Mouse (Mus musculus) liver, embryonic 14.5 days (tissue): ENCODE results near the gene Tbx2. TPM values are rescaled to one million over a fixed set of nuclear protein-coding genes. Genes with fewer than 3 reads are reported as not detected.

Experiments used
- ATAC-seq: fragments of 200-750 bp; cut with Nextera tagmentation; 2 replicates; pipeline ENCODE4 v1.8.0; 2017; ENCODE audit warnings: moderate number of reproducible peaks, mild to moderate bottlenecking, moderate library complexity; ENCODE audit not compliant: insufficient read depth
- DNase-seq, 3 experiments: peaks; one replicate each; pipeline ENCODE4 v3.0.0-alpha.2; 2012 to 2013; ENCODE audit warnings: low read depth in 3 of 3, low spot score in 3 of 3
- H3K27ac ChIP-seq: fragments of 300-500 bp; sonication (generic); 2 replicates; pipeline ENCODE4 v1.5.1; 2014; ENCODE audit warnings: moderate library complexity, mild to moderate bottlenecking, control low read depth, inconsistent platforms
- H3K27me3 ChIP-seq: fragments of 300-500 bp; sonication (generic); 2 replicates; pipeline ENCODE4 v1.6.1; 2014; ENCODE audit warnings: mild to moderate bottlenecking, low read length, moderate library complexity; ENCODE audit not compliant: control insufficient read depth, insufficient read depth
- H3K36me3 ChIP-seq: fragments of 300-500 bp; sonication (generic); replicated peaks from 2 replicates; pipeline ENCODE4 v1.6.1; 2014; ENCODE audit warnings: low read depth; ENCODE audit not compliant: control insufficient read depth, insufficient read depth
- H3K4me1 ChIP-seq, 2 experiments: fragments of 200-500 bp in 1 of 2; fragments of 300-500 bp in 1 of 2; sonication (generic) in 1 of 2; replicated peaks; 2 replicates each; pipeline ENCODE4 v1.6.1; 2012 to 2014; ENCODE audit warnings: antibody characterized with exemption in 1 of 2, inconsistent platforms in 1 of 2, low read length in 1 of 2; ENCODE audit not compliant: control insufficient read depth in 2 of 2, insufficient read depth in 2 of 2
- H3K4me2 ChIP-seq: fragments of 300-500 bp; sonication (generic); 2 replicates; pipeline ENCODE4 v1.6.1; 2014; ENCODE audit warnings: low read depth, mild to moderate bottlenecking, control low read depth, moderate library complexity
- H3K4me3 ChIP-seq, 2 experiments: fragments of 200-500 bp in 1 of 2; fragments of 300-500 bp in 1 of 2; sonication (generic) in 1 of 2; 2 replicates each; pipeline ENCODE4 v1.5.1; 2012 to 2014; ENCODE audit warnings: low read depth in 2 of 2, low read length in 2 of 2, mild to moderate bottlenecking in 2 of 2, control low read depth in 1 of 2, inconsistent platforms in 1 of 2, moderate library complexity in 1 of 2; ENCODE audit not compliant: insufficient read depth in 1 of 2
- H3K9ac ChIP-seq: fragments of 300-500 bp; sonication (generic); replicated peaks from 2 replicates; pipeline ENCODE4 v1.6.1; 2014; ENCODE audit warnings: mild to moderate bottlenecking, control low read depth, moderate library complexity
- H3K9me3 ChIP-seq: fragments of 300-500 bp; sonication (generic); 2 replicates; pipeline ENCODE4 v1.6.1; 2016; ENCODE audit warnings: low read length, mixed read lengths; ENCODE audit not compliant: control insufficient read depth
- CTCF ChIP-seq: IDR thresholded peaks from 2 replicates; pipeline ENCODE4 v1.5.1; 2016; ENCODE audit warnings: antibody characterized with exemption, low read depth, control low read depth
- EP300 ChIP-seq: IDR thresholded peaks from 2 replicates; pipeline ENCODE4 v1.6.1; 2016; ENCODE audit warnings: antibody characterized with exemption, low read depth
- WGBS: fragments of 180-500 bp; shearing (Covaris S2); extraction: QIAGEN DNeasy Blood & Tissue Kit; methylation state at CpG from one replicate; pipeline ENCODE4 v1.1.7; 2014; ENCODE audit not compliant: insufficient replicate concordance; 5-methylcytosine and 5-hydroxymethylcytosine counted together
- polyA plus RNA-seq, 2 experiments: library from polyadenylated mRNA; depleted of rRNA in 1 of 2; stranded (reverse) in 1 of 2; unstranded in 1 of 2; fragments of >200 nt; fragmentation: Nextera tagmentation in 1 of 2; extraction: Ambion mirVana in 1 of 2; gene quantifications; 2 replicates each; pipeline versions ENCODE4 v1.2.1 to v1.2.3; 2012 to 2014

Tbx2 gene
- 0.97 and 1.3 TPM in 2 replicates for polyA plus RNA-seq (2012; rRNA removed)
- polyA plus RNA-seq (2014; fragmentation: Nextera tagmentation; extraction: Ambion mirVana) = 0.15 and 0.29 TPM in 2 replicates

- Histone ChIP-seq H3K9me3 (no peaks in the 10 kb centered on the region), H3K4me3 (peak within 1 kb of the TSS; percentile 32 to 41), H3K4me1 (peaks cover 0 to 4% of the 10 kb centered on the region in 2 experiments; a peak in 1 of 4 replicates), H3K36me3 (no peaks in the 10 kb centered on the region), H3K27ac (no peak within 1 kb of the TSS), H3K4me2 (peak within 1 kb of the TSS; percentile 53), H3K27me3 (peaks cover 99% of the 10 kb centered on the region), H3K9ac (no peak within 1 kb of the TSS)
- DNase-seq (no peak), ATAC-seq (peak; percentile 47)
- under 1% methylated on average over 41 of the region's 52 CpGs for WGBS
- TF ChIP-seq CTCF = no peak
- TF ChIP-seq EP300 = no peak
Observed at GRCm38 (mm10) chr11:85832231-85832924, at the start of gene Tbx2. Gene Tbx2, plus strand, starts transcription at chr11:85832551.

GRCm38 (mm10) chr11:85786113-85786718 is 46.1 kb upstream of the Tbx2 start:
- no peak for TF ChIP-seq EP300
- TF ChIP-seq CTCF = peak; percentile 56
- no peak overlapping the region for H3K9ac ChIP-seq
- no peaks in the 10 kb centered on the region for H3K9me3 ChIP-seq
- no peak overlapping the region for H3K4me2 ChIP-seq
- ATAC-seq (no peak), DNase-seq (no peak)
- no peak overlapping the region; the same call in 1 of the 2 replicates for H3K27ac ChIP-seq
- 79% methylated on average over 3 of the region's 3 CpGs for WGBS
- H3K4me3 ChIP-seq = no peak overlapping the region
- H3K36me3 ChIP-seq = no peaks in the 10 kb centered on the region
- peaks cover 16% of the 10 kb centered on the region for H3K27me3 ChIP-seq
- H3K4me1 ChIP-seq = peaks cover 21 to 26% of the 10 kb centered on the region in 2 experiments

DNA sequence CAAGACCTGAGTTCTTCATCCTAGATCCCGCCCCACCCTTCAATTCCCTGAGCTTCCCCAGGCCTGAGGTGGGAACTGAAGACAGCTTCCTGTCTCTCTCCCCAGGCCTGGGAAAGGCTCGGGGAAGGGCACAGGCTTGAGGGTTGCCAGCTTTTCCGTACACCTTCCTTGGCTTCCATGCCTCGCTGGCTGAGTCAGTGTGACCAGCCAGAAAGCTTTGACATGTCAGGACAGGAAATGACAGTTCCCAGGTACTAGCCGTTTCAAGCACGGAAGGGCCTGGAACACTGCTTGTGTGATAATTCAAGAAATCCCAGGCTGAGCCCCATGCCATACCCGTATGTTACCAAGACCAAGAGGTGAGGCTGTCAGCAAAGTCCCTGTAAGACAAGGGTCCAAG is 42.6 kb upstream of the Tbx2 start:
- Histone ChIP-seq H3K4me2 (peak overlapping the region; percentile 76), H3K9ac (peak overlapping the region; percentile 79)
- ATAC-seq = peak; percentile 35

GRCm38 (mm10) chr11:85790267-85790666 is 42.1 kb upstream of the Tbx2 start:
- 27% methylated on average over 2 of the region's 2 CpGs for WGBS
- DNase-seq (peak; percentile 69 to 75 (median 72)), ATAC-seq (peak; percentile 100)
- H3K9me3 ChIP-seq = no peaks in the 10 kb centered on the region
- peak; percentile 77 for TF ChIP-seq EP300
- TF ChIP-seq CTCF = no peak
- peak overlapping the region; percentile 30 to 39 for H3K4me3 ChIP-seq
- peak overlapping the region; percentile 76 for H3K4me2 ChIP-seq
- peak overlapping the region; percentile 79 for H3K9ac ChIP-seq
- no peaks in the 10 kb centered on the region; the same call in 1 of the 2 replicates for H3K36me3 ChIP-seq
- H3K27me3 ChIP-seq = no peaks in the 10 kb centered on the region; the same call in 1 of the 2 replicates
- peaks cover 36 to 48% of the 10 kb centered on the region in 2 experiments for H3K4me1 ChIP-seq
- H3K27ac ChIP-seq = peak overlapping the region; percentile 96

More for the DNA sequence above, 42.6 kb upstream of the Tbx2 start:
- 62% methylated on average over 7 of the region's 7 CpGs for WGBS
- H3K4me1 ChIP-seq = peaks cover 36 to 48% of the 10 kb centered on the region in 2 experiments
- H3K27ac ChIP-seq = peak overlapping the region; percentile 96
- no peaks in the 10 kb centered on the region; the same call in 1 of the 2 replicates for H3K27me3 ChIP-seq
- TF ChIP-seq EP300 = no peak
- peak overlapping the region; percentile 30 to 39 for H3K4me3 ChIP-seq
- no peaks in the 10 kb centered on the region for H3K9me3 ChIP-seq
- no peaks in the 10 kb centered on the region for H3K36me3 ChIP-seq
- DNase-seq = no peak

DNA sequence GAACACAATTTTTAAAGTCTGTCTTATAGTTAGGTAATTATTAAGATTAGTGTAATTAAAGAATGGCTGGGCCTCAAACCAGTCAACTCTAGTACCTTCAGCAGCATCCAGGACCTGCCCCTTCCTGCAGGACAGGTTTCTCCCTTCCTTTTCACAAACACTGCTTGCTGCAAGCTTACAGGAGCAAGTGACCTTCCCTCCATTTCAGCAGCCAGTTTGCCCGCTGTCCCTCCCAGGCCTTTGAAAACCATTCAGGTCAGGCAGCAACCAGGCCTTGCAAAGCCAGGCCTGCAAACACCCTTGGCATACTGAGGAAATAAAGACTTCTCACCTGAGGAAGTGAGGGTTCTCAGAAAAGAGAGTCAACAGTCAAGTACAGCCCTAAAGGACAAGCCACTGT is 41.1 kb upstream of the Tbx2 start:
- no peaks in the 10 kb centered on the region; the same call in 1 of the 2 replicates for H3K36me3 ChIP-seq
- H3K27me3 ChIP-seq = no peaks in the 10 kb centered on the region
- 94% methylated on average over 1 of the region's 1 CpGs for WGBS
- H3K27ac ChIP-seq = peak overlapping the region; percentile 96
- TF ChIP-seq EP300 (no peak), CTCF (no peak)
- H3K4me2 ChIP-seq = peak overlapping the region; percentile 76
- H3K4me3 ChIP-seq = no peak overlapping the region
- no peaks in the 10 kb centered on the region for H3K9me3 ChIP-seq
- DNase-seq (no peak), ATAC-seq (no peak)
- H3K4me1 ChIP-seq = peaks cover 36 to 48% of the 10 kb centered on the region in 2 experiments
- peak overlapping the region; percentile 54 for H3K9ac ChIP-seq
